Mouse (Mus musculus) forebrain, embryonic 12.5 days (tissue): ENCODE measurements at regions not wholly inside any gene's neighbourhood (a gene's known extent, or its start where the extent isn't known, plus 50 kb on each side); places are given as distances from the start of the nearest gene placed in this dataset.

Source experiments
- ATAC-seq: fragments of 200-750 bp; cut with Nextera tagmentation; 2 replicates; pipeline ENCODE4 v1.8.0; 2017; ENCODE audit warnings: moderate TSS enrichment; ENCODE audit not compliant: low FRiP score
- H3K27ac ChIP-seq: fragments of 300-500 bp; sonication (generic); 2 replicates; pipeline ENCODE4 v1.5.1; 2016; ENCODE audit warnings: mild to moderate bottlenecking
- H3K27me3 ChIP-seq: fragments of 300-500 bp; sonication (generic); 2 replicates; pipeline ENCODE4 v1.6.1; 2016; ENCODE audit warnings: mild to moderate bottlenecking
- H3K36me3 ChIP-seq: fragments of 300-500 bp; sonication (generic); replicated peaks from 2 replicates; pipeline ENCODE4 v1.6.1; 2016; ENCODE audit warnings: mild to moderate bottlenecking
- H3K4me1 ChIP-seq: fragments of 300-500 bp; sonication (generic); 2 replicates; pipeline ENCODE4 v1.6.1; 2016
- H3K4me2 ChIP-seq: fragments of 300-500 bp; sonication (generic); 2 replicates; pipeline ENCODE4 v1.6.1; 2016; ENCODE audit warnings: mild to moderate bottlenecking, moderate library complexity
- H3K4me3 ChIP-seq: fragments of 300-500 bp; sonication (generic); replicated peaks from 2 replicates; pipeline ENCODE4 v1.5.1; 2016; ENCODE audit warnings: mild to moderate bottlenecking
- H3K9ac ChIP-seq: fragments of 300-500 bp; sonication (generic); 2 replicates; pipeline ENCODE4 v1.6.1; 2016; ENCODE audit warnings: mild to moderate bottlenecking
- H3K9me3 ChIP-seq: fragments of 300-500 bp; sonication (generic); 2 replicates; pipeline ENCODE4 v1.6.1; 2016
- WGBS: fragments of 180-500 bp; shearing (Covaris S2); methylation state at CpG from one replicate; pipeline ENCODE4 v1.1.7; 2016; 5-methylcytosine and 5-hydroxymethylcytosine counted together

DNA sequence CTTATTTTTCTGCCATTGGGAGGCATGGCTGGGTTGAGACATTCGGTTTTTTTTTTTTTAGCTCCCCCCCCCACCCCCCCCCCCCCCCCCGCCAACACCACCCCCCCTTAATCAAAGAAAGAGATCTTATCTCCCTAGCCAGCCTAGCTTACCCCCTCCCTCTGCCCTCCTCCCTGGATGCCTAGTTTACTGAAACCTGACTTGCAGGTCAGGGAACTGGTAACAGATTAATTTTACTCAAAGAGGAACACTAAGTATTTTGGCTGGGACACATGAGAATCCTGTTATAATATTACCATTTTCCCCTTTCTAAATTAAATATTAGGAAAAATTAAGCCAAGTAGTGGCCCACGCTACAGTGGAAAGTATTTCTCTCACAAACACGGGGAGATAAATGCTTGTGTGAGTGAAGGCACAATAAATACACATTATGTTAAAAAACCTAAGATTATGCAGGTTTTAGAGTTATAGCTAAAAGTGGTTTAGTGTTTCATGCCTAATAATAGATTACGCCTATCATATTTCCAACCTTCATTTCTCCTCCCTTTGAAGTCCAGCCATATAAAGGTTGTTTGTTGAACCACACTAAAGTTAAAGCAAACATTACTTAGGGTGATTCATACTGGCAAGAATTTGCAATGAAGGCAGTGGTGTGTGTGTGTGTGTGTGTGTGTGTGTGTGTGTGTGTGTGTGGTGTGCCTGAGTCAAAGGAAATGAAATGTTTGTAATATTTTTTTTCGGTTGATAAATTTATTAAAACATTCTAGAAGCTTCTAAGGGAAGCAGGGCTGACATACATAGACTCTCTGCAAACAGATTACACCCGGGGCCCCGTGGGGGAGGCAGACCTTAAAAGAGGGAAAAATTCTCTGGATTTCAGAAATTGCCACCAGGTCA, 76.0 kb upstream of the Arid5b start:
- peaks cover 29% of the 10 kb centered on the region for H3K4me1 ChIP-seq
- no peak overlapping the region for H3K27ac ChIP-seq
- ATAC-seq, result no peak
- 36% methylated on average over 7 of the region's 8 CpGs for WGBS
- H3K27me3 ChIP-seq, result no peaks in the 10 kb centered on the region
- H3K4me3 ChIP-seq, result no peak overlapping the region
- H3K9ac ChIP-seq, result no peak overlapping the region
- H3K36me3 ChIP-seq, result no peaks in the 10 kb centered on the region
- H3K9me3 ChIP-seq, result no peaks in the 10 kb centered on the region
- H3K4me2 ChIP-seq, result no peak overlapping the region

DNA sequence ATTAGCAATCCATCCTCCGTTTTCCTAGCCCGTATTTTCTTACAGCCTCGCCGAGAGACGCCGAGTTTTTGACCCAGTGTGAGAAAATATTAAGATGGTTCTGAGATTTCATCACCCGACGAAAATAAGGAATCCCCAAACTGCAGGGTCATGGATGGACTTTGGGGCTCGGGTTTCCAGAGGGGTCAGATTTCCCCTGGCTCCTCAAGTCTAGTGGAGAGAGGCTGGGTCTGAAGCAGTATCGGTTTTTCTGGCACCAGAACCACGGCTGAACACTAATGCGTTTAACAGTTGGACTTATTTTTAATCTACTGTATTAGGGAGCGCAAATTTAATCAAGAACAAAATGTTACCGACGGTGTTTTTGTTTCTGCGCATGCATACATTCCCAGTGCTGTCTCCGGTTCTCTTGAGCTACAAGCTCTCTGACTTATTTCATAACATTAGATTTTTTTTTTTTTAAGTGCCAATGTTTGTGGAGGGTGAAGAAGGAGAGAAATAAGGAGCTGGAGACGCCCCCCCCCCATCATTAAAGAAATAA, 75.2 kb upstream of the Arid5b start:
- no peak overlapping the region for H3K4me2 ChIP-seq

DNA sequence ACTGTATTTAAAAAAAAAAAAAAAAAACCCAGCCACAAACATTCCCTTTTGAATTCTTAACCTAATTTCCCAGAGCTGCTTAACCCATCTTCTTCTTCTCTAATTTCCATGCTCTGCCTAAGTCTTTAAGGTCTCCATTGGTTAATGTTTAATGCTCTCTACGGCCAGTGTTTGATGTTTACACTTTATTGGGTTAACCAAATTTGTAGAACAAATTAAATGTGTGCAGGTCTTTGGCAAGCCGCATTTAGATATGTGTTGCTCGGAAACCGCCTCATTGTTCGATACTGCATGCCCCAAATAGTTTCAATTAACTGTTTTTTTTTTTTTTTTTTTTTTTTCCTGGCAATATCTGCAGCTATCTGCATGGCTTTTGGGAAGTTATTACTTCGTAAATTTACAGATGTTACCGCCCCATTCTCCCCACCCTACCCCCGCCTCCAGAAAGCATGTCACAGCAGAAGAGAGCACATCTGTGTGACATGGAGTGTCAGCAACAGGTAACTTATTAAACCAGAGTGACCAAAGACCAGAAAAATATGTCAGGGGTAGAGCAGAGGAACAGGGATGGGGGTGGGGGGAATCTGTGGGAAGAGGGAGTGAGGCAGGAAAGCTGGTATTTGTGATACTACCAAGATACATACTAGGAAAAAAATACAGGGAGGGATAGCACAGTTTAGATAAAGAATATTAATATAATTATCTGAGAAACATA, 73.5 kb upstream of the Arid5b start:
- Histone ChIP-seq H3K27ac (no peak overlapping the region), H3K4me3 (no peak overlapping the region), H3K9me3 (no peaks in the 10 kb centered on the region), H3K36me3 (no peaks in the 10 kb centered on the region), H3K4me2 (no peak overlapping the region), H3K27me3 (no peaks in the 10 kb centered on the region), H3K4me1 (peaks cover 29% of the 10 kb centered on the region), H3K9ac (no peak overlapping the region)
- ATAC-seq, result no peak
- 80% methylated on average over 8 of the region's 8 CpGs for WGBS

More for the DNA sequence above, 75.2 kb upstream of the Arid5b start:
- Histone ChIP-seq H3K27me3 (no peaks in the 10 kb centered on the region), H3K4me1 (peaks cover 29% of the 10 kb centered on the region), H3K27ac (no peak overlapping the region), H3K9me3 (no peaks in the 10 kb centered on the region), H3K4me3 (no peak overlapping the region), H3K36me3 (no peaks in the 10 kb centered on the region), H3K9ac (no peak overlapping the region)
- WGBS, result 77% methylated on average over 18 of the region's 18 CpGs
- no peak for ATAC-seq

DNA sequence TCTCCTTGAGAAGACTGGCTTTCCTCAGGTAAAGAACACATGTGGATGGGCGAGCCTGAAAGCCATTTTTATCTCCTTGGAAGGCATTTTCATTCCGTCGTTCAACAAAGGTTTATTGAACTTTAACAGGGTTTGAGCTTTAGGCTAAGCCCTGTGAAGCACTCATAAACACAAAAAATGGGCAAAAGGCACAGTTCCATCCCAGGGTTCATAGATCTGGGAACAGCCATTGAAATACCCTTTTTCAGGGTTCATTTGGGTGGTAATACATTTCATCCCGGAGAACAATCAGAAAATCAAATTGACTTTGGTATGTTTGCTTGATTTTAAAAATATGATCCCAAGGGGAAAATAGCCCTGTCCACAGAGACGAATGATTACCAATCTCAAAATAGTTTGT, 72.9 kb upstream of the Arid5b start:
- 80% methylated on average over 5 of the region's 5 CpGs for WGBS
- ATAC-seq, result no peak
- Histone ChIP-seq H3K27me3 (no peaks in the 10 kb centered on the region), H3K9ac (no peak overlapping the region), H3K4me1 (peaks cover 29% of the 10 kb centered on the region), H3K27ac (no peak overlapping the region), H3K4me3 (no peak overlapping the region), H3K36me3 (no peaks in the 10 kb centered on the region), H3K9me3 (no peaks in the 10 kb centered on the region), H3K4me2 (no peak overlapping the region)

DNA sequence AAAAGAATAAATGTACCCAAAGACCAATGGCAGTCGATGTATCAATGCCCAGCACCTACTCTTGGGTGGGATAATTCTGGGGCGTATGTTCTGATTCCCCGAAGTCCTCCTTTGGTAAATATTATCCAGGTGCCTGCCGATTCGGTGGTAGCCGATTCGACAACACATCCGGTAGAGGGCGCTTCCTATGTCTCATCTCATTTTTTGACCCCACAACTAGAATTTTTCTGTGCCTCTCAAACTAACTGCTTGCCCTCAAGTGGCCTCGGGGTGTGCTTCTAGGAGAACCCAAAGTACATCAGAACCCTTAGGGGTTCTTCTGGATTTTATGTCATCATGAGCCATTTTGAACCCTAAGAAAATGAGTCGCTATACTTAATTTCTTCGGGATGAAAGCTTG, 72.3 kb upstream of the Arid5b start:
- Histone ChIP-seq H3K4me3 (no peak overlapping the region), H3K36me3 (no peaks in the 10 kb centered on the region), H3K9ac (no peak overlapping the region), H3K4me1 (peaks cover 24% of the 10 kb centered on the region), H3K27me3 (no peaks in the 10 kb centered on the region), H3K9me3 (no peaks in the 10 kb centered on the region), H3K27ac (no peak overlapping the region), H3K4me2 (no peak overlapping the region)
- no peak for ATAC-seq
- 93% methylated on average over 12 of the region's 12 CpGs for WGBS

DNA sequence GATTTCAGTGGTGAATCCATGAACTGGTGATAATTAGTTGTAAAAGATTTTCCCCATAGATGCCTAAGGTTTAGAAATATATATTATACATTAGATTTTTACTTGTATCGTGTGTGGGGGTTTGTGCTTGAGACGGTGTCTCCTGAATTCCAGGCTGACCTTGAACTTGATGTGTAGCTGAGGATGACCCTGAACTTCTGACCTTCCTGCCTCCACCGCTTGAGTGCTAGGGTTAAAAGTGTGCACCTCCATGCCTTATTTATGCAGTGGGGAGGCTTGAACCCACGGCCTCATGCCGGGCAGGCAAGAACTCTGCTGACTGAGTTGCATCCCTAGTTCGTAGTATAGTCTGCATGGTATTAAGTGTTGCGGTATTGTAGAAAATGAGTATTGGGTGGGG, 69.3 kb upstream of the Arid5b start:
- Histone ChIP-seq H3K9me3 (peaks cover 9% of the 10 kb centered on the region), H3K27ac (no peak overlapping the region), H3K4me1 (peaks cover 5% of the 10 kb centered on the region), H3K4me2 (no peak overlapping the region), H3K27me3 (no peaks in the 10 kb centered on the region), H3K4me3 (no peak overlapping the region), H3K9ac (no peak overlapping the region), H3K36me3 (no peaks in the 10 kb centered on the region)
- ATAC-seq, result no peak
- WGBS, result 93% methylated on average over 7 of the region's 7 CpGs

DNA sequence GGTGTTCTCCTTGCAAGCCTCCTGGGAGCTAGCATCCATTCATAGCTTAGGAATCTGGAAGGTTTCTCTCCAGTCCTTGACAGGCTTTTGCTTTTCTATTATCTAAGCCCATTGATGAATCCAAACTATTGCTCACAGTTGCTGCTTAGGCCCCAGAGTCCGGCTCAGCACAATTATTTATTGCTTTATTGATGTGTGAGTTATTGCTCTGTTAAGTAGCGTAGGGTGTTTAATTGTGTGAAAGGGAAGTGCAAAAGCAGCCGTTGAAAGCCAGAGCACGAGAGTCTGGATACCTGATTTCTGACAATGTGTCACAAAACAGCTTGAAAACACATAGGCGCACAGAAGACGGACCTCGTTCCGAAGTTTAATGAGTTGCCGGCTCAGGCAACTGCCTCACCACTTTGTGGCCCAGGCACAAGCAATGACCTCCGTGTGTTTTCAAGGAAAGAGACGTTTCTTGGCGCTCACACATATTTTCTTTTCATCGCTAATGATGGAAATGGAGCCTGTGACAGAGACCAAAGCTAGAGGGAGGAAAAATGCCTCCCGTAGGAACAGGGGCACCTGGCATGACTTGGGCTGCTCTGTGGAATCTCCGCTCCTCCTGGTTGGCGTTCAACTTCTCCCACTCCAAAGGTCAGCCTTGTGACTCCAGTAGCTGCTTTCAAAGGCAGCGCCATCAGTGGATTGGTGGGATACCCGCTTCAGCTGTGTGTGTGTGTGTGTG, 66.6 kb upstream of the Arid5b start:
- no peak overlapping the region for H3K9ac ChIP-seq

DNA sequence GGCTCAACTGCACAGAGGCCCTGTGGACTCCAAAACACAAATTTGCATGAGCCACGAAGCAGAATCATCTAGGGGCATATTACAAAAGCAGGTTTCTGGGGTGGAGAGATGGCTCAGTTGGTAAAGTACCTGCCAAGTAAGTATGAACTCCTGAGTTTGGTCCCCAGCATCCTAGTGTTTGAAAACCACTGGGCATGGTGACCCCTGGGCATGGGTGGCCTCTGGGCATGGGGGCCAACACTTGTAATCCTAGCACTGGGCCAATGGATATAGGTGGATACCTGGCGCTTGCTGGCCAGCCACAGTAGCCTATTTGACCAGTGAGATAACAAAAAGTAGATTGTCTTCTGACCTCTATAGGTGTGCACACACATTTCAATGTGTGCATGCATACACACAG, 65.7 kb upstream of the Arid5b start:
- no peaks in the 10 kb centered on the region for H3K27me3 ChIP-seq
- no peak for ATAC-seq
- 92% methylated on average over 2 of the region's 2 CpGs for WGBS

More for the DNA sequence above, 66.6 kb upstream of the Arid5b start:
- no peaks in the 10 kb centered on the region for H3K27me3 ChIP-seq
- H3K4me3 ChIP-seq, result no peak overlapping the region
- 82% methylated on average over 18 of the region's 18 CpGs for WGBS
- H3K4me2 ChIP-seq, result no peak overlapping the region
- ATAC-seq, result no peak
- no peaks in the 10 kb centered on the region for H3K36me3 ChIP-seq
- no peaks in the 10 kb centered on the region for H3K4me1 ChIP-seq
- H3K27ac ChIP-seq, result no peak overlapping the region
- peaks cover 17% of the 10 kb centered on the region for H3K9me3 ChIP-seq

DNA sequence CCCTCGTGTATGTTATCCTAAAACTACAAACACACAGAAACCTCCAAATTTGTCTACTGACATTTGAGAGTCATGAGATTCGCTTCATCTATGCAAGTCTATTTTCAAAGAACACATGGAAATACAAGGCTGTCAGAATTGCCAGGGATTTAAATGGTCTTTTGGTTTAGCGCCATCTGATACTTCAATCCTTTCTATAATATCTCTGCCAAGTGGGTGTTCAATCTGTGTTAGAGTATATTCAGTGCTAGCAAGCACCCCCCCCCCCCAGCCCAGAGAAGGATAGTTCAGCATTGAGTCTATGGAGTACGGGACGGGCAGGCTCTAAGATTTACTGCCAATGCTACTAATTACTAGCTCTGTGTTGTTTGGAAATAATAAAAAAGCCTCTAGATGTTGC, 55.5 kb upstream of the Arid5b start:
- no peaks in the 10 kb centered on the region for H3K36me3 ChIP-seq
- H3K4me3 ChIP-seq, result no peak overlapping the region
- WGBS, result 87% methylated on average over 5 of the region's 5 CpGs
- ATAC-seq, result no peak
- no peaks in the 10 kb centered on the region; the same call in 1 of the 2 replicates for H3K9me3 ChIP-seq
- H3K27me3 ChIP-seq, result no peaks in the 10 kb centered on the region
- H3K9ac ChIP-seq, result no peak overlapping the region
- no peaks in the 10 kb centered on the region for H3K4me1 ChIP-seq
- H3K4me2 ChIP-seq, result no peak overlapping the region
- no peak overlapping the region for H3K27ac ChIP-seq

More for the DNA sequence above, 65.7 kb upstream of the Arid5b start:
- H3K9ac ChIP-seq, result no peak overlapping the region
- no peak overlapping the region for H3K27ac ChIP-seq
- peaks cover 17% of the 10 kb centered on the region for H3K9me3 ChIP-seq
- H3K4me3 ChIP-seq, result no peak overlapping the region
- no peaks in the 10 kb centered on the region for H3K4me1 ChIP-seq
- no peak overlapping the region for H3K4me2 ChIP-seq
- no peaks in the 10 kb centered on the region for H3K36me3 ChIP-seq
